Comparison of ENCODE assay signal across 9 mouse cellular contexts in genomic region chr3:94362138-94362537, GRCm38 (mm10). TPM values are rescaled to one million over a fixed set of nuclear protein-coding genes. Genes with fewer than 3 reads are reported as not detected.
A peak's percentile ranks its signal among the peaks of the same experiment; 100 is the strongest.
DNase-seq lines count a peak whose midpoint lies in the region; ATAC-seq and TF ChIP-seq lines count a peak whose summit lies in the region.
"Had no signal": no experiment of that assay in that cellular context is flagged by ENCODE, and none has a peak within 500 bp of the region (broad histone marks: within the 10 kb centered on the region; RNA-seq: fewer than 3 reads in every experiment).

Gene C2cd4d, plus strand, starts transcription at chr3:94362438.

- no peak for TF ChIP-seq POLR2A in heart, adult 2 months (IDR thresholded peaks at IDR 0.05; ENCODE audit: insufficient read depth, low read depth, low read length)

- peak within 1 kb of the TSS; percentile 44; the same call in 1 of the 2 replicates for H3K4me3 ChIP-seq in heart, adult 2 months
- H3K4me3 ChIP-seq in E14TG2a.4 (replicated peaks; ENCODE audit: low read length), result peak within 1 kb of the TSS; percentile 79
- H3K4me3 ChIP-seq in hindbrain, embryonic 10.5 days, result peak within 1 kb of the TSS; percentile 65
- peak within 1 kb of the TSS; percentile 42; the same call in 1 of the 2 replicates for H3K4me3 ChIP-seq in liver, embryonic 16.5 days (ENCODE audit: low read depth, low read length)

- H3K4me2 ChIP-seq in liver, embryonic 16.5 days (ENCODE audit: low read depth, low read length), result peak within 1 kb of the TSS; percentile 66

- H3K4me1 ChIP-seq in heart, adult 2 months (ENCODE audit: control insufficient read depth, insufficient read depth, low read length), result no peaks in the 10 kb centered on the region
- H3K4me1 ChIP-seq in E14TG2a.4 (replicated peaks; ENCODE audit: low read depth, low read length), result peaks cover 7% of the 10 kb centered on the region; the same call in 1 of the 2 replicates
- peaks cover 23% of the 10 kb centered on the region for H3K4me1 ChIP-seq in hindbrain, embryonic 10.5 days (replicated peaks)
- H3K4me1 ChIP-seq in liver, embryonic 16.5 days (ENCODE audit: control insufficient read depth, low read depth, low read length), result no peaks in the 10 kb centered on the region

- TF ChIP-seq CTCF in heart, adult 2 months (IDR thresholded peaks at IDR 0.05), result no peak
- TF ChIP-seq CTCF in E14TG2a.4 (conservative IDR thresholded peaks at IDR 0.05; ENCODE audit: low read length), result no peak

- no peak within 1 kb of the TSS for H3K9ac ChIP-seq in heart, adult 2 months (ENCODE audit: low read depth, low read length)
- H3K9ac ChIP-seq in liver, embryonic 16.5 days (ENCODE audit: low read depth, low read length), result no peak within 1 kb of the TSS; the same call in 1 of the 2 replicates

- no peak for TF ChIP-seq EP300 in heart, adult 2 months (IDR thresholded peaks at IDR 0.05; ENCODE audit: insufficient read depth, low read depth, low read length)

- intact Hi-C loops in heart, adult 2 months (cut with DNase I), result no loop called here

- H3K79me2 ChIP-seq in heart, adult 2 months (replicated peaks; ENCODE audit: control insufficient read depth, insufficient read depth, low read length), result no peaks in the 10 kb centered on the region

- no peak for DNase-seq in heart, adult 2 months
- DNase-seq in heart, adult 9 months (ENCODE audit: low spot score in 2 of 2), result no peak
- no peak for DNase-seq in hindbrain, embryonic 10.5 days (ENCODE audit: low spot score)
- DNase-seq in urinary bladder, postnatal 10 days (ENCODE audit: low spot score), result no peak
- DNase-seq in thymus, postnatal 10 days (ENCODE audit: low spot score in 2 of 2), result no peak
- no peak for DNase-seq in B cell, adult 2 months

- 66% methylated on average over 7 of the region's 7 CpGs for WGBS in heart, adult 2 months
- WGBS in hindbrain, embryonic 10.5 days, result 21% methylated on average over 7 of the region's 7 CpGs
- 51% methylated on average over 7 of the region's 7 CpGs for WGBS in liver, embryonic 16.5 days (ENCODE audit: insufficient replicate concordance)

- peaks cover 13% of the 10 kb centered on the region for H3K9me3 ChIP-seq in E14TG2a.4 (ENCODE audit: low read length)
- no peaks in the 10 kb centered on the region for H3K9me3 ChIP-seq in hindbrain, embryonic 10.5 days
- H3K9me3 ChIP-seq in liver, embryonic 16.5 days (replicated peaks; ENCODE audit: control insufficient read depth, low read length), result no peaks in the 10 kb centered on the region

- ATAC-seq in liver, embryonic 16.5 days (ENCODE audit: low read depth), result no peak

- H3K27ac ChIP-seq in heart, adult 2 months, result no peak within 1 kb of the TSS
- peak within 1 kb of the TSS; percentile 87 for H3K27ac ChIP-seq in hindbrain, embryonic 10.5 days
- no peak within 1 kb of the TSS for H3K27ac ChIP-seq in liver, embryonic 16.5 days (ENCODE audit: low read length)

- H3K27me3 ChIP-seq in heart, adult 2 months (ENCODE audit: control insufficient read depth, insufficient read depth, low read length), result peaks cover 2% of the 10 kb centered on the region; the same call in 1 of the 2 replicates
- peaks cover 53% of the 10 kb centered on the region for H3K27me3 ChIP-seq in E14TG2a.4 (ENCODE audit: insufficient read depth, low read length)
- H3K27me3 ChIP-seq in hindbrain, embryonic 10.5 days (ENCODE audit: insufficient read depth, poor library complexity, severe bottlenecking), result peaks cover 56% of the 10 kb centered on the region
- peaks cover 34% of the 10 kb centered on the region for H3K27me3 ChIP-seq in liver, embryonic 16.5 days (ENCODE audit: control insufficient read depth, insufficient read depth, low read depth, low read length)

- H3K36me3 ChIP-seq in heart, adult 2 months (ENCODE audit: control insufficient read depth, insufficient read depth, low read length), result no peaks in the 10 kb centered on the region
- no peaks in the 10 kb centered on the region for H3K36me3 ChIP-seq in E14TG2a.4 (ENCODE audit: insufficient read depth, low read length)
- H3K36me3 ChIP-seq in hindbrain, embryonic 10.5 days, result no peaks in the 10 kb centered on the region
- no peaks in the 10 kb centered on the region for H3K36me3 ChIP-seq in liver, embryonic 16.5 days (ENCODE audit: control insufficient read depth, insufficient read depth)

RNA-seq across cellular contexts. Expression of gene C2cd4d, which starts in this region (rescaled TPM):
- not detected for total RNA-seq in heart, adult 2 months (2021)
- polyA plus RNA-seq in heart, adult 2 months (2012; rRNA removed), result 0.14 TPM in 1 of 2 replicates, not detected in the other
- 0.32 and 1.2 TPM in 2 replicates for polyA plus RNA-seq in hindbrain, embryonic 10.5 days (2016; fragmentation: Nextera tagmentation; extraction: Ambion mirVana)
- polyA plus RNA-seq in liver, embryonic 16.5 days (2015; fragmentation: Nextera tagmentation; extraction: Ambion mirVana), result not detected in 2 replicates
- polyA plus RNA-seq: C2C12 had no signal
